Mouse (Mus musculus) megakaryocyte, embryonic 14.5 days (primary cell): ENCODE data around the gene Erlin1. TPM values are rescaled to one million over a fixed set of nuclear protein-coding genes. Genes with fewer than 3 reads are reported as not detected.

Source experiments
- H3K27me3 ChIP-seq: replicated peaks from 2 replicates; pipeline ENCODE3; 2012; ENCODE audit warnings: inconsistent platforms
- H3K36me3 ChIP-seq: replicated peaks from 2 replicates; pipeline ENCODE3; 2012; ENCODE audit warnings: low read length, inconsistent platforms, mixed read lengths
- H3K4me1 ChIP-seq: 2 replicates; pipeline ENCODE4 v1.6.1; 2012; ENCODE audit warnings: inconsistent platforms
- H3K4me3 ChIP-seq: replicated peaks from 2 replicates; pipeline ENCODE3; 2012; ENCODE audit warnings: moderate library complexity, mild to moderate bottlenecking, inconsistent platforms
- H3K9me3 ChIP-seq: 2 replicates; pipeline ENCODE4 v1.6.1; 2012; ENCODE audit warnings: inconsistent platforms
- FLI1 ChIP-seq: IDR thresholded peaks from 2 replicates; pipeline ENCODE4 v1.6.1; 2012; ENCODE audit warnings: low read length, inconsistent platforms, mixed read lengths
- GATA1 ChIP-seq: IDR thresholded peaks from 3 replicates; pipeline ENCODE4 v1.6.1; 2012; ENCODE audit warnings: mixed read lengths, low read length, inconsistent platforms, borderline replicate concordance
- polyA plus RNA-seq: library from polyadenylated mRNA; stranded (reverse); fragments of >175 nt; gene quantifications from 2 replicates; pipeline ENCODE4 v1.2.3, GENCODE M21; 2012; ENCODE audit warnings: low replicate concordance; ENCODE audit not compliant: insufficient read depth

Erlin1 gene
- polyA plus RNA-seq, 1 experiment: 2.2 TPM

DNA sequence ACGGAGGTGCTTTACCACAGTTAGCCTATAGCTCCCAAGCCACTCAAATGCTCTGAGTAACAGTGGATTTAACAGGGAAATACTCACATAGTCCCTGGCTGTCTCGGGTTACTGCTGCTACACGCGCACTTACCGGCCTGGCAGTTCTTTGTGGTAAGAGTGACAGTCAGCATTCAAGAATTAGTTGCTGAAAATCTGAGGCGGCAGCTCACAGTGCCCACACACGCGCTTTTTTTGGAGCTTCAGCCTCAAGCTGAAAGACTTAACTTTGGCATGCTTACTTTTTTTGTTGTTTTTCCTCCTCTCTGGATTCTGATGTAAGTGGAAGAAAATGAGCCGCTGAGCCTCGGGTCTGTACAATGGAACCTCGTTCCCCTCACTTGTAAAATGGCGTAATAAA is 62.4 kb downstream of the Erlin1 start:
- TF ChIP-seq FLI1 (no peak), GATA1 (no peak)
- Histone ChIP-seq H3K4me1 (no peaks in the 10 kb centered on the region), H3K9me3 (no peaks in the 10 kb centered on the region), H3K27me3 (peaks cover 13% of the 10 kb centered on the region), H3K36me3 (no peaks in the 10 kb centered on the region), H3K4me3 (no peak overlapping the region)

DNA sequence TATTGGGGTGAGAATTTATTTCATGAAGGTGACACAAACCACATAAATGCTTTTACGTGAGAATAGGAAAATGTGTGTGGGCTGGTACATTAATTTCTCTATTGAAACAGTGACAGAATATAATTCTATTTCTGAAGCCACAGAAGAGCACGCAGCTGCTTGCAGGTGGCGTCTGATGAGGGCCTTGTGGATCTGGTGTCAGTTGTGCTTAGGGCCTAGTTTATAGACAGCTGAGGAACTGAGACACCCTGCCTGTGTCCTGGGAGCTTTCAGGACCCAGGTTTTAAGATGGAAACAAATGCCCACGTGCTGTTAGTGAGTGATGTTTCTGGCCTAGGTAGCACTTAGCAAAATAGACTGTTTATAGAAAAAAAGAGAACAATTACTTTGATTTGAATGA is 64.6 kb downstream of the Erlin1 start:
- no peak for TF ChIP-seq FLI1
- no peak for TF ChIP-seq GATA1
- Histone ChIP-seq H3K27me3 (peaks cover 17% of the 10 kb centered on the region), H3K4me3 (no peak overlapping the region), H3K9me3 (no peaks in the 10 kb centered on the region), H3K36me3 (no peaks in the 10 kb centered on the region), H3K4me1 (no peaks in the 10 kb centered on the region)

DNA sequence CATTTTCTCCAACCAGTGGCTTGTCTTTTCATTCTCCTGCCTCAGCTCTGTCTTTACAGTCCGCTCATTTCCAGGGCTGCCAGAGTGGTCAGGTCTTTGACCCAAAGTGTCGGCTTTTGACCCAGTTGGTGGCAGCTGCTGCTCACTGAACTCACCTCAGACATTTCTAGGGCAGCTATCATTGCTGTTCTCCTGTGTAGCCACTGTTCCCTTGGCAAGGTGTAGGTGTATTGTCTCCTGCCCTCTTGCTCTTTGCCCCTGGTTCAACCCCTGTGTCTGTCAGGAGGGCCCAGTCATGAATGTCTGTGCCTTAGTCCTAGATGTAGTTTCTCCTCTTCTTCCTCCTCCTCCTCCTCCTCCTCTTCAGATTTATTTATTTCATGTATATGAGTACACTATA is 65.3 kb downstream of the Erlin1 start:
- H3K4me1 ChIP-seq: no peaks in the 10 kb centered on the region
- no peak overlapping the region for H3K4me3 ChIP-seq
- no peak for TF ChIP-seq FLI1
- no peak for TF ChIP-seq GATA1
- H3K9me3 ChIP-seq: no peaks in the 10 kb centered on the region
- H3K36me3 ChIP-seq: no peaks in the 10 kb centered on the region
- H3K27me3 ChIP-seq: peaks cover 18% of the 10 kb centered on the region

DNA sequence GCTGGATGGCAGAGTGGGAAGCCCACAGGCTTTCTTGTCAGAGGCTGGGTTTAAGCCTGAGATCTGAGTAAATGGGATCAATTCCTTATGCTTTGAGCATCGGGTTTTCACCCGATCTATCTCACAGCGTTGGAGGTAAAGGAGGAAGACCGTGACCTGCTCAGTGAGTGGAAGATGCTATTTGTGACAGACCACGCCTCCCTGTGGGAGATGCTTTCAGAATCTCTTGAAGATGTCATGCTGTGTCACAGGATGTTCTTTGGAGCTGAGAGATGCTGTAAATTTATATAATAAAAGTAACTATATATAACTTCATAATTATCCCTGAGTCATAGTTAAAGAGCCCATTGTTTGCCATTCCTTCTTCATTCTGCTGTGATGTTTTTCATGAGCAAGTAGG is 68.9 kb downstream of the Erlin1 start:
- Histone ChIP-seq H3K4me3 (no peak overlapping the region), H3K9me3 (no peaks in the 10 kb centered on the region), H3K27me3 (peaks cover 23% of the 10 kb centered on the region), H3K4me1 (peaks cover 2% of the 10 kb centered on the region; the same call in 1 of the 2 replicates), H3K36me3 (no peaks in the 10 kb centered on the region)
- TF ChIP-seq FLI1: no peak
- TF ChIP-seq GATA1: no peak

DNA sequence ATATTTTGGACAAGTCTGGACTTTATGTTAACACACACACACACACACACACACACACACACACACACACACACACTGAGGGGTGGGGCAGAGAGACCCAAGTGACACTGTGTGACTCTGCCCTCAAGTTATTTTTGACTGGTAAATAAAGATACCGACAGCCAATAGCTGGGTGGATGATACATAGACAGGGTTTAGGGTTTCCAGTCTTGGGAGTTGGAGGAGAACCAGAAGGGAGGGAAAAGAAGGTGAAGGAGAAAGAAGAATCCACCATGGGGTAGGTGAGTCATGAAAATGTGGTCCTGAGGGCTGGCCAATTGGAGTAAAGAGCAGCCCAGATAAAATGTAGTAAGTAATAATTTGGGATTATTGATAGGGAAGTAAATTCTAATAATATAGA is 69.5 kb downstream of the Erlin1 start:
- Histone ChIP-seq H3K27me3 (peaks cover 23% of the 10 kb centered on the region), H3K4me1 (peaks cover 8% of the 10 kb centered on the region), H3K36me3 (no peaks in the 10 kb centered on the region), H3K4me3 (no peak overlapping the region), H3K9me3 (no peaks in the 10 kb centered on the region)
- TF ChIP-seq FLI1 (no peak), GATA1 (no peak)

DNA sequence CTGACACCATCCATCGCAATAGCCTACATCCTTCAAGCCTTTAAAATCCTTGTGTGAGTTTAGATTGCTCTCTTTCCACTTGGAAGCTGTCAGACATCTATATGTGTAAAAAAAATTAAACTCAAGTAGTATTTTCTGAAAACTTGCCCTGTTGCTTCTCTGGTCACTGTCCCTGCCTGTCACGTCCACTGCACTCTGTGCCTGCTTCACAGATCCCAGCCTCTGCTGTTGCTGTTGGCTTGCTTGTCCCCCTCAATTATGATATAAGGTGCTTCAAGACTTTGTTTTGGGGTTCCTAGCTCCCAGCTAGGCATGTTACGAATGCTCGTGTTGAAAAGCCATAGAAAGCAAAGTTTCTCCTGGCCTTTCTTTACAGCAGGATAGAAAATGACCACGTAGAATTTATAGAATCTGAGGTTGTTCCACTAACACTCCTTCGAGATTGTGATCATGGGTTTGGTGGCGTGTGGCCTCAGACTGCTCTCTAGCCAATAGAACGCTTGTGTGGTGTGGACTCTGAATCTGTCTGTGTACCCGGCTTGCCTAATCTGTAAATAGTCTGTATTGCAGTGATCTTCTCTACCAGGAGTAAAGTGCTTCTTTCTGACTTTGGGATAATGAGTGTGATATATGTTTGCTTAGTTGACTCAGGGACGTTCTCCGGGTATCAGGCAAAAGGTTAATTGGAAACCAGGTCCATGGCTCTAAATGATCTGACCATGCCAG is 70.6 kb downstream of the Erlin1 start:
- H3K36me3 ChIP-seq: no peaks in the 10 kb centered on the region
- H3K27me3 ChIP-seq: peaks cover 22% of the 10 kb centered on the region
- H3K4me1 ChIP-seq: peaks cover 15% of the 10 kb centered on the region
- no peak overlapping the region for H3K4me3 ChIP-seq
- H3K9me3 ChIP-seq: no peaks in the 10 kb centered on the region
- TF ChIP-seq FLI1 (no peak), GATA1 (no peak)

DNA sequence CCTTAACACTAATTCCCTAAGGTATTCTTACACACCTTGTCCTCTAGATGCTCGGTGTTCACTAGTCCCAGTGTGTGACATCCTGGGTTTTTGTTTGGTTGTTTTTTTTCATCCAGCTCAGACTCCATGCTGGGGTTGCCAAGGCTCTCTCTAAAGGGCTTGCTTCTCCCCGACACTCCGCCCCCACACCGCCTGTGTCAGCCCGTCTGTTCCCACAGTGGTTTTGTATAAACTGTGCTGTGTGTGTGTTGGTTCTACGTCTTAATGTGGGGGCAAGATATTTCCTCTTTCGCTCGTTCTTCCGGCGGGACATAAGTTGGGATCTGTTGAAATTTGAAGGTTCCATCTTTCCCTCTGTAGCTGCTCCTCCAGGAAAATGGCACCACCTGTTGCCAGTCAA is 71.5 kb downstream of the Erlin1 start:
- Histone ChIP-seq H3K9me3 (no peaks in the 10 kb centered on the region), H3K27me3 (peaks cover 20% of the 10 kb centered on the region), H3K4me3 (no peak overlapping the region), H3K4me1 (peaks cover 15% of the 10 kb centered on the region), H3K36me3 (no peaks in the 10 kb centered on the region)
- no peak for TF ChIP-seq FLI1
- TF ChIP-seq GATA1: no peak

DNA sequence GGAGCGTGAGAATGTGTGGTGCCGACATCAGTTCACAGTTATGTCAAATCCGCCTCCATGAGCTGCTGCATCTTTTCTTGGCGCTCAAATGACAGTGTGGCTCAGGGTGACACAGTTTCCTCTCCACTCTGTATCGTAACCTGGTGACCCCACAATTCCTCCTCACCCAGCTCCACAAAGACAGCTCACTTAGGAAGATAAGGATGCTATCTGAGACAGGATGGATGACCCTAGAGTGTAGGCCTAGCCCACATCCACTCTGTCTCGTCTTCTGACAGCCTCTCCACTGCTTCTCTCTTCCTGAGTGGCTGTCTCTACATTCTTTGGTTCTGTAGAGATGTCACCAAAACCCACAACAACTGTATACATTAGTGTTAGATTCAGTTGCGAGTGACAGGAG is 74.2 kb downstream of the Erlin1 start:
- H3K9me3 ChIP-seq: no peaks in the 10 kb centered on the region
- TF ChIP-seq GATA1 (no peak), FLI1 (no peak)
- no peaks in the 10 kb centered on the region for H3K36me3 ChIP-seq
- peaks cover 21% of the 10 kb centered on the region for H3K27me3 ChIP-seq
- peaks cover 20% of the 10 kb centered on the region for H3K4me1 ChIP-seq
- H3K4me3 ChIP-seq: no peak overlapping the region

DNA sequence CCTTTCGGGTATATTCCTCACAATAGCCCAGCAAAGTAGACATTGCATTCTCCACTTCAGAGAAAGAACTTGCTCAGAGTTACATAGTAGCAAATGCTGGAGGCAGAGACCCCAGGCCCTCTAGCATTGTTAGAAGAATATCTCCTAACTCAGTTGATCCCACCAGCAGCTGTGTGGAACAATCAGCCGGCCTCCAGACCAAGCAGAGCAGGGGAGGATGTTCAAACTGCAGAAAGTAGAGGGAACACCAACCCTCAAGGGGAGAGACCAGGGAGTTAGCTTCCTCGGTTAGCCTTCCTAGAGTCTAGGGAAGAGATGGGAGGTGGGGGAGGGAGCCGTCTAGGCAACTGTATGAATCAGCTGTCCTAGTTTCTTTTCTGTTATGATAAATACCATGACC is 77.1 kb downstream of the Erlin1 start:
- Histone ChIP-seq H3K4me3 (no peak overlapping the region), H3K9me3 (no peaks in the 10 kb centered on the region), H3K4me1 (peaks cover 20% of the 10 kb centered on the region), H3K27me3 (peaks cover 18% of the 10 kb centered on the region), H3K36me3 (no peaks in the 10 kb centered on the region)
- TF ChIP-seq GATA1 (no peak), FLI1 (no peak)

DNA sequence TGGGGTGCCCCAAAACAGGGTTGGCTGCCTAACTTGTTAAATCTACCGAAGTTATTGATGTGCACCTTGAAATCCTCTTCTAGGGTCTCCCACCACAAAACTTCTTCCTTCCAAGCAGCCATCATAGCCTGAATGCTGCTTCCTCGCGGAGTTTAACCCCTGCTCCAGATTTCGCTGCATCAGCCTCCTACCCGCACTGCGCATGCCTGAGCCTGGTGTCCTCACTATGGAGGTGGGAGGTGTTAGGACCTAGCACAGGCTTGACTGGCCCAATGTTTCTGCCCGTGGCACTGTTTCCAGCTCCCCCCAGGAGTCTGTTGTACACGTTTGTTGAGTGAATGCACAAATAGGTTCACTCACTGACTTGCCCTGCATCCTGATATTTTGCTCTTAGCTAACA is 79.2 kb downstream of the Erlin1 start:
- no peak for TF ChIP-seq GATA1
- no peak for TF ChIP-seq FLI1
- H3K27me3 ChIP-seq: peaks cover 32% of the 10 kb centered on the region

DNA sequence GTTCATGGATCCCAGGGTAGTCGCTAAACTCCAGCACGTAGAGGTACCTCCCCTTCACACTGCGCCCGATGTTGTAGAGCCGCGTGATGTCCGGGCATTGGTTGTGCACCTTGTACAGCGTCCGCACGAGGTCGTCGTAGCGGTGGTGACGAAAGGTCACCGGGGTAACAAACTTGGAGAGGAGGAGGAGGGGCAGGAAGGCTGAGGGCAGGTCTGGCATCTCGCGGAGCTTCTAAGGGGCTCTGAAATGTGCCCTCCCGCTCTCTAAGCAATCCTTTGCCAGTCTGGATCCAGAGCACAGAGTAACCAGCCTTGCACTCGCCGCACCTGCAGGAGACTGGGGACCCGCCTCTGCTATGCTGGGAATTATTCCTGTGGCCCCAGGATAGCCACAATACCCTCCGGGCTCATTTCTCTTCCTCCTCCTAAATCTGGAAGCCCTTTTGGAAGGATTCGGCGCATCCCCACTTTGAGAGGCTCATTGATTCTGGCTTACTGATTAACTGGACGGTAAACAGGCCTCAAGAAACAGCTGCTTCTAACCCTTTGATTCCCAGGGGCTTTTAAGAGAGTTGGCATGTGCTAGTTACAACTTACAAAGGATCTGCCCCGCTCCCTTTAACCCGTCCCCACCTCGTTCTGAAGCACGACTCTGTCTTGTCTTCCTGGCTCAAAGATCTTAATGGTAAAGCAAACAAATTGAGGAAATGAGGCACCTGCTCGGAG is 83.4 kb downstream of the Erlin1 start, which contains the start of gene Cpn1:
TSS of gene Cpn1 (minus strand) at position 488 of the 726 bp plus-strand sequence.
- no peaks in the 10 kb centered on the region for H3K36me3 ChIP-seq
- peak within 1 kb of the TSS; percentile 38 for H3K4me3 ChIP-seq
- no peaks in the 10 kb centered on the region for H3K9me3 ChIP-seq
- peaks cover 44% of the 10 kb centered on the region for H3K27me3 ChIP-seq
- peaks cover 3% of the 10 kb centered on the region; the same call in 1 of the 2 replicates for H3K4me1 ChIP-seq
- no peak for TF ChIP-seq GATA1
- TF ChIP-seq FLI1: no peak

More for the DNA sequence above, 79.2 kb downstream of the Erlin1 start:
- Histone ChIP-seq H3K4me1 (peaks cover 17% of the 10 kb centered on the region), H3K9me3 (no peaks in the 10 kb centered on the region), H3K36me3 (no peaks in the 10 kb centered on the region), H3K4me3 (no peak overlapping the region)

Other genes with a start within 250 kb of the Erlin1 start
- 0.70 and 2.0 TPM in 2 replicates for gene Dnmbp, start 129.6 kb downstream of the Erlin1 start, polyA plus RNA-seq
- gene Cpn1, start 83.2 kb downstream of the Erlin1 start, polyA plus RNA-seq: not detected in 2 replicates
- not detected in 2 replicates for gene Cyp2c23, start 40.6 kb downstream of the Erlin1 start, polyA plus RNA-seq
- gene Chuk, start 37.7 kb upstream of the Erlin1 start, polyA plus RNA-seq: 4.1 and 4.9 TPM in 2 replicates
- 2.3 and 3.5 TPM in 2 replicates for gene Cwf19l1, start 66.1 kb upstream of the Erlin1 start, polyA plus RNA-seq
- 29.4 and 133 TPM in 2 replicates for gene Bloc1s2, start 76.7 kb upstream of the Erlin1 start, polyA plus RNA-seq
- 0.11 TPM in 1 of 2 replicates, not detected in the other for gene Pkd2l1, start 122.7 kb upstream of the Erlin1 start, polyA plus RNA-seq
- gene Scd3, start 133.5 kb upstream of the Erlin1 start, polyA plus RNA-seq: not detected in 2 replicates
- 6.4 and 14.5 TPM in 2 replicates for gene Scd2, start 223.9 kb upstream of the Erlin1 start, polyA plus RNA-seq